Mouse (Mus musculus): ENCODE data around the gene Rab43.

Gene Rab43

DNA sequence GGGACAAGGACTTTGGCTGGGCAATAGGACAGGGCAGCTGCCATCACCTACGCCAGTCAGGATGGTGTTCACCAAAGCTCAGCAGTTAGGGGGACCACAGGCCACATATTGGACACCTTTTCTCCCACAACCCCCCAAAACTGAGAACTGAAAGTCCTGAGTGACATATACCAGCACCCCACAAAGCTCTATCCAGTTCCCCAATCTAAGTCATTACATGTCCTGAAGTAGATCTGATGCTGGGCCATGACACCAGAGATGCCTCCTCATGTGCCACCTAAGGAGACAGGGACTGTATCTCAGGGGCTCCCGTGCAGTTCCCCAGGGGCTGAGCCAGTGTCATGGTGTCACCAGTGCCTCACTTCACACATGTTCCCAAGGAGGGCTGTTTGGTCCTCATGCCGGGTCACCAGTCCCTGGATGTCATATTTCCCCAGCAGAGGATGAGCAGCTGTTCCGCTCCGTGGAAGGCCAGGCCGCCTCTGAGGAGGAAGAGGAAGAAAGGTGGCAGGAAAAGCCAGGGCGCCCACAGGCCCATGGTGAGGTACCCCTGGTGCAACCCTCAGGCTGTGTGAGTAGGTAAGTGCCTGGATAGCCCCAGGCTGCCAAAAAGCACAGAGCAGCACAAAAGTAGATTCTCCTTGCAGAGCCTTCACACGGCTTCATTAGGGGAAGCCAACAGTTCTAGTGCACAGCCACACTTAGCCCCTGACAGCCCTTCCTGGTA lies 61.6 kb downstream of the Rab43 start:
- DNase-seq (ENCODE audit: low spot score in 2 of 2) = no peak

DNA sequence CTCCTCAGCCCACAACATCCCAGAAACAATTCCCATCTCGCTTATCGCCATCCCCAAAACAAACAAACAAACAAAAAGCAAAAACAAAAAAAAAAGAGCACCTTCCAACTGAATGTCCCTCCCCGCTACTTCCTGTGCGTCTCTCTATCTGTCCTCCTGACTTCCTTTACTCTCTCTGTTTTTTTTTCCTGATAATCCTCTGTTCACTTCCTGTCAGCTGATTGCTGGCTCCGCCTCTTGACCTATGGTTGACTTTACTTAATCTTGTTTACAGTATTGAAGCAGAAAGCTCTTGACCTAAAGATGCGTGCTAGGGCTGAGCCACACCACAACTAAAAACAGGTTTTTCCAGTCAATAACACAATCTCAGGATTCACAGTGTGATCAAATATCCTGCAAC lies 63.4 kb downstream of the Rab43 start:
- no peak for DNase-seq (ENCODE audit: low spot score in 2 of 2)

DNA sequence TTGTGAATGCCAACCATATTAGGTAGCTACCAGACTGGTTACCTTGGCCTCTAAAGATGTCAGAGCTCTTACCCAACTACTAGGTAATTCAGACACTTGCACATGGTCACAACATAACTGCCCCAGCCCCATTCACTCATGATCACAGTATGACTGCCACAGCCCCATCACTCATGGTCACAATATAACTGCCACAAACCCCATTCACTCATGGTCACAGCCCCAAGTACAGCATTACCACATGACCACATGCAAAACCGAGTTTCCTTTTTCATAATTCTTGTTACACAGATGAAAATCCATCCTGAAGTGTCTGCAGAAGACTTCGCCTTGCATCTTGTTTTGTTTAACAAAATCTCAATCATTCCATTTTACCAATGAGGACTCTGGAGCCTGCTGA lies 63.9 kb downstream of the Rab43 start:
- DNase-seq (ENCODE audit: low spot score in 2 of 2) = no peak

DNA sequence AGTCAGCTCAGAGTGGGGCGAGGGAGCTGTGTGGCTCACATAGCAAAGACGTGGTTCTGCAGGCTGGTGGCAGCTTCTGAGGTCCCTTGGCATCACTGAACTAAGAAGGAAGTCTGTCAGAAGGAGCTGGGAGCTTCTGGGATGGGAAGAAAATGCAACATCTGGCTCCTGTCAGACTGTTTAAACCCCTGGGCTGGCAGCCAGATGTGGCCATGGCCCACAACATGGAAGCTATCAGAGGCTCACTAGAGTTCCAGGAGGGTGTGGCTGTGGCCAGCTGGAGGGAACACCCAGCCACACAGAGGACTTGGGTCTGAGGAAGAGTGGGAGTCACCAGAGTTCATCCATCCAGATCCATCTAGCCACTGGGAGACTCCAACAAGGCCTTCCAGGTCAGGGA lies 65.1 kb downstream of the Rab43 start:
- no peak for DNase-seq (ENCODE audit: low spot score in 2 of 2)

DNA sequence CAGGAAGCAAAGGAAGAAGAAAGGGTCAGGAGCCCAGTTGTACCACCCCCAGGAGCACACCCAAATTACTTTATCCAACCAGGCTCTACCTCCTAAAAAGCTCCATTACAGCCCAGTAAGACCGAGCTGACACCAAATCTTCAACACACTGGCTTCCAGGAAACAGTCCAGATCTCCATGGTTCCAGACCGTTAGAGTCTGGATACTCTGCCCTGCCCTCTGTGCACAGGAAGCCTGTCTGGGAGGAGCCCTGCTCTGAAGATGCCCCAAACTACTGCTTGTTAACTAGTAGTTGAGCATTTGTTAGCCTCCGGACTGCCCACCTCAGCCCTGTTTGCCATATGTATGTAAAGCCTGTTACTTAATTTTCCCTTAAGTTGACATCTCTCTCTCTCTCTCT lies 65.9 kb downstream of the Rab43 start:
- no peak for DNase-seq (ENCODE audit: low spot score in 2 of 2)

DNA sequence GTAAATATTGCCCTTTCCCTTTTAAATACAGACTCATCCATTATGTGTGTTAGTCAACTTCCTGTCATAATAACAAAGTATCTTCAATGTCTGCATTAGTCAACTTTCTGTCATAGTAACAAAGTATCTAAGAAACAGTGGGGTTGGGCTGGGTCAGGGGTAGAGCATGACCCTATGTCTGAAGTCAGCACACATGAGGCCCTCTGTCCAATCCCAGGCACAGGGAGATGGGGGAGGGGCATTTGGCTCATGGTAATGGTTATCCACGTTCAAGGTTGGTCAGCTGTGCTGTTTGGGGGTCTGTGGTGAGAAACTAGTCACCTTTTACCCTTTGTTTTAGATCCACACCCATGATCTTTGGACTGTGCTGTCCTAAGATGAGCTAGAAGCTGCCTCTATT lies 66.7 kb downstream of the Rab43 start:
- DNase-seq (ENCODE audit: low spot score in 2 of 2) = no peak

DNA sequence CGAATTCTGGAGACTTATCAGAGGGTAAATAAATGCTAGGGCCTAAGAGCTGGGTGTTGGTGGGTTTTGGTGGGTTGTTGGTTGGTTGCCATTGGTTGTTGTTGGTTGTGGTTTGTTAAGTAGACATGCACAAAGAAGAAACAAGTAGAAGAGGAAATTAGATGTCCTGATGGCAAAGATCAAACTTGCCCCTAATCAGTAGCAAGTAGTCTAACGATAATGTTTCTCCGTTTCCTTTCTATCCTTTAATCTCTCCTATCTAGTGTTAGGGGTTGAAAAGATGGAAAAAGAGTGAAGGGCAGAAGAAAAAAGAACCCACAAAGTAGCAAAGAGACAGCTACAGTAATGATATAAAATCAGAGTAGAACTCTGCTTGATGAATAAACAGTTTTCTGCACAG lies 67.3 kb downstream of the Rab43 start:
- no peak for DNase-seq (ENCODE audit: low spot score in 2 of 2)

DNA sequence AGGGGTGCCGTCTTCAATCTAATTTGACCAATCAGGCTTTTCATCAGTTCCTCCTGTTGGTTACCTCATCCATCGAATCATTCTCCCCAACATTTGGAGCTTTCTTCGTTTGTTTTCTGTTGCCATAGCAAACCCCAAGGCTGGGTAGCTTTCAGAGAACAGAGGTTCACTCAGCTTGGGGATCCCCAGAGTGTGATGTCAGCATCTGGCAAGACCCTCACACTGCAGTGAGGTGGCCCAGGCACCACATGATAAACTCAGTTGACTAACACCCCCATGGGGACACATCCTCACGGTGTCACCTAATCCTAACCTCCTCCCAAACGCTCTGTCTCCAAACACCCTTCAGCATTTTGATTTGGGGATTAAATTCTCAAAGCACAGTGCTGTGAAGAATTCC lies 68.7 kb downstream of the Rab43 start:
- no peak for DNase-seq (ENCODE audit: low spot score in 2 of 2)

DNA sequence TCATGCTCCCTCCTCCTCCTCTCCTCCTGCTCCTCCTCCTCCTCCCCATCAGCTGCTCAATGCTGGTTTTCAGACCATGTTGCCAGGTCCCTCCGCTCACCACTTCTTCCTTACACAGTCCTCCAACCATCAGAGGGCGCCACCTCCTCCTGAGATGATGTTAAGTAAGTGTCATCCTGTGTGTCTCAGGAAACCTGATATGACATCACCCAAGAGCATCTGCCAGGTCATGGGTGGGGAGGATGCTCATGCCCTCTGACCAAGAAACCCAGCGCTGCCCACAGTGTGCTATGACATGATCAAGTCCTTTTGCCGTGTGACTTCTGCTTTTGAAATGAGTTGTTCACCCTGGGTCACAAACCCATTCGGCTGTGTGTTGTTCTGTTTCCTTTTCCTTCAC lies 69.2 kb downstream of the Rab43 start:
- DNase-seq (ENCODE audit: low spot score in 2 of 2) = no peak

DNA sequence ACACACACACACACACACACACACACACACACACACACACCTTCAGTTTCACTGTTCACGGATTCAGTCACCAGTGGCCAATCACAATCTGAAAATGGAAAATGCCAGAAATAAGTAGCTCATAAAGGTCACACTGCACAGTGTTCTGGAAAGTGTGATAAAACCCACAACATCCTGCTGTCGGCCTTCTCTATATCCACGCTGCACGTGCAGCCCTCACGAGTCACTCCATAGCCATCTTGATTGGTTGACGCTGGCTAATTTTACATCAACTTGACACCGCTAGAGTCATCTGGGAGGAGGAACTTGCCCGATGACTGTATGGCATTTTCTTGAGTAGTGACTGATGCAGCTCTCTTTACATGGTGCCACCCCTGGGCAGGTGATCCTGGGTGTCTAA lies 70.0 kb downstream of the Rab43 start:
- DNase-seq (ENCODE audit: low spot score in 2 of 2) = no peak

DNA sequence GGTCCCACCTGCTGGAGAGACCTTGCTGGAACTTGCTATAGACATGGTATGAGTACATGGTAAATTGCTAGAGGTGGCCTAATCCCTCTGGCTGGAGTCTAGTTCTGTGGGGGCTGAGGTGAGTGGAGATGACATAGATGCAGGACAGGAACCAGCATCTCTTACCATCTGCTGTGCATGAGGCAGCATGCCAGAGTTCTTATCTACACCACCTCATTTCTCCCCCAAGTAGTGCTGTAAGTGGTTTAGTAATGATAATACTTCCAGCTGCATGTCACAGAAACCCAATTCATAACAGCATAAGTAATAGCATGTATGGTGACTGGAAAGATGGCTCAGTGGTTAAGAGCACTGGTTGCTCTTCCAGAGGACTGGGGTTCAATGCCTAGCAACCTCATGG lies 71.5 kb downstream of the Rab43 start:
- DNase-seq (ENCODE audit: low spot score in 2 of 2) = no peak

DNA sequence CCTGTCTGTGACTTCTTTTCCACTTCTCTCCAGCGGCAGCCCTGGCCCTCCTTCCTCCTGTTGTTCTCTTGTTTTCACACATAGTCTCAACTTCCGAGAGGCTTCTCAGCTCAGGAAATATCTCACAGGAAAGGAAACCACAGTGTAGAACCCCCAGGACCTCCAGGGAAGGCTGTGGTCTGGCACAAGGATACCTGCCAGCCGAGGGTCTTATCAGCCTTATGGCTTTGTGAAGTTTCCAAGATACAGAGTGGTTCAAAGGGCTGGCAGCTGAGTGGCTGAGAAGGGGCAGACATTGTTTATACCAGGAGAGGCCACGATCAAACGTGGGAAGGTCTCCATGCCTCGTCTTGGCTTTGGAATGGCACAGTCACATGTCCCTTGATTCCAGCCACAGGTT lies 72.1 kb downstream of the Rab43 start:
- DNase-seq (ENCODE audit: low spot score in 2 of 2) = no peak
